Comparison of ENCODE assay signal across 16 mouse cellular contexts in the genomic region with DNA sequence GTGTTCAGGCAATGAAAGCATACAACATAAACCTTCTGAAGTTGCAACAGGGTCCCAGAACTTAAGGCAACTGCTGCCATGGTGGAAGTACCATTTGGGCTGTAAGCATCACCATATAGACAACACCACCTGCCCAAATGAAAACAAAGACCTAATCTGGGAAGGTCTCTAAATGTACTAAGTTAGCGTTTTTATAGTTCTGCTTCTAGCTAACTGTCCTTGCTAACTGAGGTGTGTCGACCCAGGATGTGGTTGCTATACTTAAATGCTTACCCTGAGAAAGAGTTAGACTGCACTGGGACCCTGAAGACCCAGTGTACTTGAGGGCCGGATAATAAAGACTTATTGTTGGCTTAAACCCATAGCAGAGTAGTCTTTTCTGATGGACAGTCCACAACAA. TPM values are rescaled to one million over a fixed set of nuclear protein-coding genes. Genes with fewer than 3 reads are reported as not detected.
DNase-seq lines count a peak whose midpoint lies in the region; ATAC-seq lines count a peak whose summit lies in the region.
"Had no signal": no experiment of that assay in that cellular context is flagged by ENCODE, and none has a peak within 500 bp of the region (broad histone marks: within the 10 kb centered on the region; RNA-seq: fewer than 3 reads in every experiment).

No protein-coding gene starts in this region.

- ATAC-seq in CD4-positive, CD25-positive, alpha-beta regulatory T cell, adult 4 months: no peak
- ATAC-seq: forebrain, embryonic 13.5 days had no signal

- H3K27me3 ChIP-seq in splenic B cell, adult 2 months (ENCODE audit: control insufficient read depth, insufficient read depth, low read length, poor library complexity, severe bottlenecking): no peaks in the 10 kb centered on the region
- H3K27me3 ChIP-seq: heart, embryonic 12.5 days had no signal

- intact Hi-C loops in left cerebral cortex, postnatal 4 days (cut with DNase I): no loop called here

- peak; percentile 13 for DNase-seq in CD4-positive, CD25-positive, alpha-beta regulatory T cell, adult 2 months (ENCODE audit: low read depth, low spot score)
- peak; percentile 77 to 78 for DNase-seq in spleen, postnatal 36 days (ENCODE audit: low spot score in 2 of 2)
- DNase-seq in spleen, adult 18-20 months: no peak
- DNase-seq in T-cell, adult 2 months (ENCODE audit: low spot score): peak; percentile 25
- peak; percentile 70 for DNase-seq in splenic B cell, adult 2 months (ENCODE audit: low read depth, low spot score)
- DNase-seq in left cerebral cortex, postnatal 4 days: no peak
- DNase-seq: adrenal gland, postnatal 14 days; cerebellum, adult 18-20 months; cerebellum, adult 9-11 months; cerebellum, postnatal 36 days; heart, adult 2 months had no signal

- no peaks in the 10 kb centered on the region for H3K36me3 ChIP-seq in splenic B cell, adult 2 months (ENCODE audit: control insufficient read depth, insufficient read depth, low read length, poor library complexity, severe bottlenecking)
- H3K36me3 ChIP-seq: embryonic facial prominence, embryonic 10.5 days; heart, embryonic 12.5 days; hindbrain, embryonic 10.5 days had no signal

RNA-seq across cellular contexts. Expression of a gene that starts 5.2 kb away (rescaled TPM):
- polyA plus RNA-seq in CD4-positive, CD25-positive, alpha-beta regulatory T cell, adult 4 months (2017; shearing (Covaris generic)): 10 to 100 TPM; 44.1 to 58.3 TPM
- 10 to 100 TPM; 34.9 to 37.9 TPM for total RNA-seq in left cerebral cortex, postnatal 4 days (2021)

RNA-seq across cellular contexts. Expression of a gene that starts 43.3 kb away (rescaled TPM):
- polyA plus RNA-seq in CD4-positive, CD25-positive, alpha-beta regulatory T cell, adult 4 months (2017; shearing (Covaris generic)): 10 to 100 TPM; 54.0 to 64.9 TPM
- total RNA-seq in left cerebral cortex, postnatal 4 days (2021): 100 to 1,000 TPM in 1 of 2 experiments, 10 to 100 TPM in 1; 93.0 to 107 TPM

Comparison
In these comparisons a context has a peak if more than half of its experiments do, and no peak if none do; other contexts are left out.
1. DNase-seq: peak in CD4-positive, CD25-positive, alpha-beta regulatory T cell, adult 2 months (single experiment), spleen, postnatal 36 days (2 of 2), T-cell, adult 2 months (single experiment) and splenic B cell, adult 2 months (single experiment); none in spleen, adult 18-20 months (0 of 2) and left cerebral cortex, postnatal 4 days (single experiment).